Mouse (Mus musculus) limb, embryonic 11.5 days (tissue): Measurements from ENCODE around the gene Amz1. TPM values are rescaled to one million over a fixed set of nuclear protein-coding genes. Genes with fewer than 3 reads are reported as not detected.

Experiments used
- ATAC-seq: fragments of 200-750 bp; cut with Nextera tagmentation; 2 replicates; pipeline ENCODE4 v1.8.0; 2017; ENCODE audit warnings: low read depth; ENCODE audit not compliant: insufficient number of reproducible peaks, low FRiP score, low TSS enrichment
- DNase-seq: peaks from one replicate; pipeline ENCODE4 v3.0.0-alpha.2; 2015; ENCODE audit warnings: low spot score
- H3K27ac ChIP-seq: fragments of 300-500 bp; sonication (generic); replicated peaks from 2 replicates; pipeline ENCODE4 v1.5.1; 2014; ENCODE audit warnings: low read depth, mild to moderate bottlenecking, low read length
- H3K27me3 ChIP-seq: fragments of 300-500 bp; sonication (generic); 2 replicates; pipeline ENCODE4 v1.6.1; 2014; ENCODE audit warnings: mild to moderate bottlenecking, low read length, mixed read lengths; ENCODE audit not compliant: control insufficient read depth, insufficient read depth
- H3K36me3 ChIP-seq: fragments of 300-500 bp; sonication (generic); 2 replicates; pipeline ENCODE4 v1.6.1; 2014; ENCODE audit warnings: mild to moderate bottlenecking, low read length, moderate library complexity, mixed read lengths; ENCODE audit not compliant: control insufficient read depth, insufficient read depth
- H3K4me1 ChIP-seq: fragments of 300-500 bp; sonication (generic); 2 replicates; pipeline ENCODE4 v1.6.1; 2014; ENCODE audit warnings: low read length, mixed read lengths; ENCODE audit not compliant: control insufficient read depth, insufficient read depth
- H3K4me2 ChIP-seq: fragments of 300-500 bp; sonication (generic); 2 replicates; pipeline ENCODE4 v1.6.1; 2014; ENCODE audit warnings: low read depth, mild to moderate bottlenecking, moderate library complexity; ENCODE audit not compliant: severe bottlenecking
- H3K4me3 ChIP-seq: fragments of 300-500 bp; sonication (generic); 2 replicates; pipeline ENCODE4 v1.5.1; 2014; ENCODE audit warnings: low read depth, low read length
- H3K9ac ChIP-seq: fragments of 300-500 bp; sonication (generic); 2 replicates; pipeline ENCODE4 v1.6.1; 2014; ENCODE audit warnings: mild to moderate bottlenecking, low read length
- H3K9me3 ChIP-seq: fragments of 300-500 bp; sonication (generic); 2 replicates; pipeline ENCODE4 v1.6.1; 2016; ENCODE audit warnings: low read length; ENCODE audit not compliant: control insufficient read depth
- WGBS: fragments of 180-500 bp; shearing (Covaris S2); extraction: QIAGEN DNeasy Blood & Tissue Kit; methylation state at CpG from one replicate; pipeline ENCODE4 v1.1.7; 2014; 5-methylcytosine and 5-hydroxymethylcytosine counted together
- polyA plus RNA-seq: library from polyadenylated mRNA; unstranded; fragments of >200 nt; fragmentation: Nextera tagmentation; extraction: Ambion mirVana; gene quantifications from 2 replicates; pipeline ENCODE4 v1.2.1, GENCODE M21; 2014

Gene Amz1
- polyA plus RNA-seq, 1 experiment from 2014 or later, result 0.52 TPM

- Histone ChIP-seq H3K4me2 (peak within 1 kb of the TSS; percentile 88), H3K27me3 (no peaks in the 10 kb centered on the region), H3K27ac (peak within 1 kb of the TSS; percentile 82), H3K36me3 (peaks cover 2% of the 10 kb centered on the region; the same call in 1 of the 2 replicates), H3K4me1 (peaks cover 10% of the 10 kb centered on the region), H3K9ac (peak within 1 kb of the TSS; percentile 65), H3K4me3 (peak within 1 kb of the TSS; percentile 53), H3K9me3 (no peaks in the 10 kb centered on the region)
- ATAC-seq, result peak; percentile 90
- peak; percentile 100 for DNase-seq
- under 1% methylated on average over 69 of the region's 69 CpGs for WGBS
Observed at GRCm38 (mm10) chr5:140704378-140705251, 19.3 kb upstream of the Amz1 start, which contains the start of gene Brat1. Gene Brat1, plus strand, starts transcription at chr5:140705011.

- Histone ChIP-seq H3K4me1 (peaks cover 10% of the 10 kb centered on the region), H3K9ac (peak overlapping the region; percentile 65), H3K9me3 (no peaks in the 10 kb centered on the region), H3K36me3 (peaks cover 6% of the 10 kb centered on the region), H3K27me3 (no peaks in the 10 kb centered on the region), H3K27ac (no peak overlapping the region), H3K4me2 (peak overlapping the region; percentile 88), H3K4me3 (peak overlapping the region; percentile 53)
- DNase-seq (no peak), ATAC-seq (no peak)
- 67% methylated on average over 7 of the region's 7 CpGs for WGBS
Observed at GRCm38 (mm10) chr5:140705501-140706171, 18.3 kb upstream of the Amz1 start.

GRCm38 (mm10) chr5:140710315-140710714, 13.6 kb upstream of the Amz1 start:
- no peak overlapping the region for H3K9ac ChIP-seq
- no peak overlapping the region for H3K27ac ChIP-seq
- 95% methylated on average over 6 of the region's 6 CpGs for WGBS
- no peak overlapping the region for H3K4me3 ChIP-seq
- ATAC-seq (no peak), DNase-seq (no peak)
- peaks cover 28% of the 10 kb centered on the region for H3K36me3 ChIP-seq
- no peak overlapping the region for H3K4me2 ChIP-seq
- no peaks in the 10 kb centered on the region for H3K4me1 ChIP-seq
- H3K27me3 ChIP-seq, result no peaks in the 10 kb centered on the region
- no peaks in the 10 kb centered on the region for H3K9me3 ChIP-seq

GRCm38 (mm10) chr5:140711040-140711439, 12.9 kb upstream of the Amz1 start:
- no peak overlapping the region for H3K4me2 ChIP-seq
- DNase-seq (no peak), ATAC-seq (no peak)
- WGBS, result 81% methylated on average over 5 of the region's 5 CpGs
- H3K27ac ChIP-seq, result no peak overlapping the region
- no peaks in the 10 kb centered on the region for H3K4me1 ChIP-seq
- H3K9me3 ChIP-seq, result no peaks in the 10 kb centered on the region
- no peak overlapping the region for H3K4me3 ChIP-seq
- H3K9ac ChIP-seq, result no peak overlapping the region
- H3K27me3 ChIP-seq, result no peaks in the 10 kb centered on the region
- H3K36me3 ChIP-seq, result peaks cover 32% of the 10 kb centered on the region

- Histone ChIP-seq H3K9ac (no peak overlapping the region), H3K27ac (no peak overlapping the region), H3K4me1 (no peaks in the 10 kb centered on the region), H3K4me2 (no peak overlapping the region), H3K27me3 (no peaks in the 10 kb centered on the region), H3K4me3 (no peak overlapping the region), H3K9me3 (no peaks in the 10 kb centered on the region), H3K36me3 (peaks cover 20% of the 10 kb centered on the region)
- WGBS, result 81% methylated on average over 7 of the region's 7 CpGs
- no peak for ATAC-seq
- DNase-seq, result no peak
Observed at GRCm38 (mm10) chr5:140720773-140721172, 3.2 kb upstream of the Amz1 start.

- 85% methylated on average over 3 of the region's 3 CpGs for WGBS
- H3K36me3 ChIP-seq, result peaks cover 12% of the 10 kb centered on the region
- no peaks in the 10 kb centered on the region for H3K4me1 ChIP-seq
- no peak for ATAC-seq
- H3K4me3 ChIP-seq, result no peak overlapping the region
- H3K4me2 ChIP-seq, result no peak overlapping the region
- no peak overlapping the region for H3K27ac ChIP-seq
- H3K9ac ChIP-seq, result no peak overlapping the region
- no peaks in the 10 kb centered on the region for H3K27me3 ChIP-seq
- DNase-seq, result no peak
- no peaks in the 10 kb centered on the region for H3K9me3 ChIP-seq
Observed at GRCm38 (mm10) chr5:140722121-140722520, 1.8 kb upstream of the Amz1 start.

GRCm38 (mm10) chr5:140726062-140726839, 2.3 kb downstream of the Amz1 start:
- ATAC-seq (no peak), DNase-seq (no peak)
- Histone ChIP-seq H3K9ac (no peak overlapping the region), H3K4me1 (no peaks in the 10 kb centered on the region), H3K27me3 (no peaks in the 10 kb centered on the region), H3K36me3 (no peaks in the 10 kb centered on the region), H3K4me2 (no peak overlapping the region), H3K27ac (no peak overlapping the region), H3K9me3 (no peaks in the 10 kb centered on the region), H3K4me3 (no peak overlapping the region)
- WGBS, result 83% methylated on average over 7 of the region's 7 CpGs
